Mouse (Mus musculus) heart, adult 2 months (tissue): Measurements from ENCODE around the gene Coq6. TPM values are rescaled to one million over a fixed set of nuclear protein-coding genes. Genes with fewer than 3 reads are reported as not detected.

ENCODE experiments used
- DNase-seq, 2 experiments: peaks; one replicate each; pipeline ENCODE4 v3.0.0; 2021
- H3K27ac ChIP-seq: fragments of 200-600 bp; 2 replicates; pipeline ENCODE4 v1.8.1; 2022
- H3K27me3 ChIP-seq: fragments of 200-500 bp; 2 replicates; pipeline ENCODE4 v1.6.1; 2012; ENCODE audit warnings: mild to moderate bottlenecking, low read length, inconsistent platforms, mixed read lengths; ENCODE audit not compliant: control insufficient read depth, insufficient read depth
- H3K36me3 ChIP-seq: fragments of 200-500 bp; 2 replicates; pipeline ENCODE4 v1.6.1; 2012; ENCODE audit warnings: low read length, inconsistent platforms; ENCODE audit not compliant: control insufficient read depth, insufficient read depth
- H3K4me1 ChIP-seq: fragments of 200-500 bp; 2 replicates; pipeline ENCODE4 v1.6.1; 2011; ENCODE audit warnings: low read length; ENCODE audit not compliant: control insufficient read depth, insufficient read depth
- H3K4me3 ChIP-seq: fragments of 200-600 bp; 2 replicates; pipeline ENCODE4 v1.8.1; 2022
- H3K79me2 ChIP-seq: fragments of 200-500 bp; replicated peaks from 2 replicates; pipeline ENCODE4 v1.6.1; 2012; ENCODE audit warnings: mild to moderate bottlenecking, inconsistent platforms, low read length, moderate library complexity, mixed read lengths; ENCODE audit not compliant: control insufficient read depth, insufficient read depth
- H3K9ac ChIP-seq: fragments of 200-500 bp; 2 replicates; pipeline ENCODE4 v1.6.1; 2012; ENCODE audit warnings: low read depth, mild to moderate bottlenecking, control low read depth, inconsistent platforms, low read length, mixed read lengths
- CTCF ChIP-seq: fragments of 200-600 bp; IDR thresholded peaks from 2 replicates; pipeline ENCODE4 v1.8.1; 2022; ENCODE audit warnings: antibody characterized with exemption, mild to moderate bottlenecking, moderate library complexity
- EP300 ChIP-seq: fragments of 200-500 bp; IDR thresholded peaks from 2 replicates; pipeline ENCODE4 v1.6.1; 2011; ENCODE audit warnings: low read depth, low read length, control low read depth; ENCODE audit not compliant: insufficient read depth
- POLR2A ChIP-seq: fragments of 200-500 bp; IDR thresholded peaks from 2 replicates; pipeline ENCODE4 v1.6.1; 2011; ENCODE audit warnings: mild to moderate bottlenecking, low read depth, low read length, control low read depth; ENCODE audit not compliant: insufficient read depth
- WGBS: fragments of 180-500 bp; shearing (Covaris S2); methylation state at CpG from one replicate; pipeline ENCODE4 v1.1.7; 2018; 5-methylcytosine and 5-hydroxymethylcytosine counted together
- intact Hi-C: fragments of 180-260 bp; cut with DNase I; formaldehyde crosslinking; loops from one replicate; pipeline ENCODE4 v1.15.1; 2025
- polyA plus RNA-seq: library from polyadenylated mRNA; depleted of rRNA; stranded (reverse); fragments of >200 nt; gene quantifications from 2 replicates; pipeline ENCODE4 v1.2.3, GENCODE M21; 2012
- total RNA-seq, 2 experiments: library from RNA; stranded (reverse); gene quantifications; 2 replicates each; pipeline ENCODE4 v1.2.3; 2021

Gene Coq6
- total and polyA plus RNA-seq, 3 experiments = 91.8 to 104 (median 102) TPM

DNA sequence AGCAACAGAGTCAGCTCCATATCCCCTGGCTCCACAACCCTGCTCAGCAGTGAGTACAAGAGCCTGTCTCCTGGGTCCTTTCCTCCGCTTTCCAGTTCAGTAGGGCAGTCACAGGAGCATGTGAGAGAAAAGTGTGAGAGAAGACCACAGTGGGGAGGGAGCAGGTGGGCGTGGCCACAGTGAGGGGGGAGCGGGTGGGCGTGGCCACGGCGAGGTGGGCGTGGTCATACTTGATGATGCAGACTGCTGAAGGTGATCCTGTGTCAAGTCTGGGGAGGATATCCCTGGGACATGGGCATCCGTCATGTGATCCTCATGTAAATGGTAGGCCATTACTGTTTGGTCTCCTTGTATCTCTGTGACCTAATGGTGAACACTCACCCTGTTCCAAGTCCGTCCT lies 5.5 kb downstream of the Coq6 start:
- H3K27ac ChIP-seq = no peak overlapping the region
- no peaks in the 10 kb centered on the region for H3K36me3 ChIP-seq
- H3K27me3 ChIP-seq = no peaks in the 10 kb centered on the region
- WGBS = 64% methylated on average over 9 of the region's 9 CpGs
- TF ChIP-seq CTCF (no peak), POLR2A (no peak), EP300 (no peak)
- no peak for DNase-seq
- H3K9ac ChIP-seq = no peak overlapping the region
- H3K4me3 ChIP-seq = no peak overlapping the region
- 0 out of 2 replicates have a peak, but pooled peaks cover 3% of the 10 kb centered on the region for H3K79me2 ChIP-seq
- intact Hi-C loops = no loop called here
- peaks cover 1% of the 10 kb centered on the region; the same call in 1 of the 2 replicates for H3K4me1 ChIP-seq

DNA sequence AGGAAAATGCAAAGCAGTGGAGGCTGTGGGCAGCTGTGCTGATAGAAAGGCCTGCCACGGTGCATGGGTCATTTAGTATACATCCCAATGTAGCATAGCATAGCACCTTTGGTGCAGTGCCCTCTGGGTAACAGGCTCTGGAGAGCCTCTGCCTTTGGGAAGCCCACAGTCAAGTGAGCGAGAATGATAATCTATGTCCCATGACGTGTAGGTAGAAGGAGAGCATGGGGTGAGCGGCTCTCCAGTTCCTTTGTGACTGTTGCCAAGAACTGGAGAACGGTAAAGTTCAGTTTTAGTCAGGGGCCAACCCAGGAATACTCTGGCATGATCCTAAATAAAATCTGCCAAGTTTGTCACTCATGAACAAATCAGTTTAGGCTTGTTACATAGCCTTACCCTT lies 10.2 kb downstream of the Coq6 start:
- no peak overlapping the region for H3K27ac ChIP-seq
- no peaks in the 10 kb centered on the region for H3K4me1 ChIP-seq
- no peak for TF ChIP-seq POLR2A
- TF ChIP-seq CTCF = no peak
- no peak for TF ChIP-seq EP300
- H3K4me3 ChIP-seq = no peak overlapping the region
- H3K36me3 ChIP-seq = peaks cover 12% of the 10 kb centered on the region
- no peaks in the 10 kb centered on the region for H3K27me3 ChIP-seq
- H3K79me2 ChIP-seq = no peaks in the 10 kb centered on the region
- WGBS = 57% methylated on average over 5 of the region's 5 CpGs
- intact Hi-C loops = no loop called here
- no peak overlapping the region for H3K9ac ChIP-seq
- DNase-seq = no peak

DNA sequence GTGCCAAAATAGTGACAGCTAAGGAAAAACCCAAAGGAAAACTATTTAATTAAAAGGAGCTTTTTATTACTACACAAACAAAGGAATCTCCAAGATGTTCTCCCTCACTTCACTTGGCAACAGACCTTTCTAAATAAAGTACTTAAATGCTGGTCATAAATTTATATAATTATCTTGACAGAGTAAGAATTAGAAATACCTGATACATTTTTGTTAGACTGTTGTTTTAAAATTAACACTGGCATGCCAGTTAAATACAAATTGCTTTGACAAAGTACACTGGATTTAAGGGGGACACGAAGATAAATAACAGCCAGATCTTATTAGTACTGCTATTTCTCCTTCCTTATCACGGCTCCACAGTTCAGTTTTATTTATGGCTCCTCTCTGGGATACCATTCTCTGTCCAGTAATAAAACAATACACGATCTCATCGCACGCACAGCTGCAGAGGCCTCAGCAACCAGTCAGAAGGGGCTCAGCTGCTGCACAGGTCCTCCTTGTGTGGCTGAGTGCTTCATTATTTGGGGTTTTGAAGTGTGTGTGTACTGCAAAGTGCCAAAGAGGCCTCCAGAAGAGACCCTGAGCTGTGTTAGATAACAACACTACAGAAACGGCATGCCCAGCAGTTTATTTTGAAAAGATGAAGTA lies 12.5 kb downstream of the Coq6 start:
- H3K27me3 ChIP-seq = no peaks in the 10 kb centered on the region
- TF ChIP-seq CTCF (no peak), EP300 (no peak), POLR2A (no peak)
- H3K27ac ChIP-seq = peak overlapping the region; percentile 54
- no peak for DNase-seq
- no peaks in the 10 kb centered on the region for H3K4me1 ChIP-seq
- intact Hi-C loops = no loop called here
- 54% methylated on average over 6 of the region's 6 CpGs for WGBS
- H3K36me3 ChIP-seq = peaks cover 14% of the 10 kb centered on the region
- no peak overlapping the region for H3K4me3 ChIP-seq
- H3K79me2 ChIP-seq = no peaks in the 10 kb centered on the region
- H3K9ac ChIP-seq = no peak overlapping the region

DNA sequence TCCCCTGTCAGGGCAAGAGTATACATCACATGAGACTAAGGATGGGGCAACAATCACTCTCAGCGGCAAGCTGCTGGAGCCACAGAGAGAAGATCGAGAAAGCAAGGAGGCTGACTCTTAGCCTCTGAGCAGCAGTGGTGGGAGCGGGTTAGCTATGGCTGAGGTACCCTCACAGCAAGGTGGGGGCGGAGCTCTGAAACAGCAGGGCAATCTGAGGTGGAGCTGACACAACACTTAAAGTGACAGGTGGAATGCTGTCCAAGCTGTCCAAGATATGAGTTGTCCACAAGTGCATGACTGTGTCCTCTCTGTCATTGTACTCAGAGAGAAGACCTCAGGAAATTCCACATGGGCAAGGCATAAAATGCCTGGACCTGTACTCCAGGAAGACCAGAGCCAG lies 20.9 kb downstream of the Coq6 start:
- Histone ChIP-seq H3K79me2 (no peaks in the 10 kb centered on the region), H3K27ac (peak overlapping the region; percentile 58), H3K36me3 (no peaks in the 10 kb centered on the region; the same call in none of the 2 replicates), H3K27me3 (no peaks in the 10 kb centered on the region), H3K9ac (peak overlapping the region; percentile 49), H3K4me1 (peaks cover 2% of the 10 kb centered on the region; the same call in 1 of the 2 replicates), H3K4me3 (peak overlapping the region; percentile 31)
- TF ChIP-seq CTCF (no peak), EP300 (peak; percentile 89), POLR2A (peak; percentile 78)
- 64% methylated on average over 4 of the region's 4 CpGs for WGBS
- intact Hi-C loops = no loop called here
- DNase-seq = peak in 1 of 2 experiments; percentile 33

DNA sequence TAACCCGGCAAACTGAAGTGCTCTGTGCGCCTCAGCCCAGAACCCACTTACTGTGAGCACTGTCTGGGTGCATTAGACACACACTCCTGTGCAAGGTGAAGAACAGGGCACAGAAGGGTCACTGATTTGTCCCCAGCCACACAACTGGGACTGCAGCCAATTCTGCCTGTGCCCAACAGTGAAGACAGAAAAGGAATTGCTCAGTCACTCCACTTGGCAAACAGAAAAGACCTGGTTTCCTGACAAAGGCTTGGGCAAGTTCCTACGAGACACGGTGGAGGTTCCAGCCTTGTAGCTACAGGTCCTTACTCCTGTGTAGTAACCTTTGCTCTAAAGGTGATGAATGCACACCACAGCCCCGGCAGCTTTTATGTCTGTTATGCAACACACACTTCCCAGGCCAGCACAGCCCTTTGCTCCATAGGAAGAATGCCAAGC lies 23.2 kb downstream of the Coq6 start:
- Histone ChIP-seq H3K4me1 (peaks cover 5% of the 10 kb centered on the region), H3K27ac (peak overlapping the region; percentile 76), H3K27me3 (no peaks in the 10 kb centered on the region), H3K9ac (no peak overlapping the region), H3K36me3 (no peaks in the 10 kb centered on the region; the same call in none of the 2 replicates), H3K4me3 (no peak overlapping the region), H3K79me2 (no peaks in the 10 kb centered on the region)
- 40% methylated on average over 5 of the region's 5 CpGs for WGBS
- DNase-seq = peak; percentile 51 to 78
- TF ChIP-seq EP300 = 0 out of 2 replicates have a peak, but pooled peaks have one; percentile 29
- TF ChIP-seq CTCF = no peak
- no peak for TF ChIP-seq POLR2A
- intact Hi-C loops = no loop called here

DNA sequence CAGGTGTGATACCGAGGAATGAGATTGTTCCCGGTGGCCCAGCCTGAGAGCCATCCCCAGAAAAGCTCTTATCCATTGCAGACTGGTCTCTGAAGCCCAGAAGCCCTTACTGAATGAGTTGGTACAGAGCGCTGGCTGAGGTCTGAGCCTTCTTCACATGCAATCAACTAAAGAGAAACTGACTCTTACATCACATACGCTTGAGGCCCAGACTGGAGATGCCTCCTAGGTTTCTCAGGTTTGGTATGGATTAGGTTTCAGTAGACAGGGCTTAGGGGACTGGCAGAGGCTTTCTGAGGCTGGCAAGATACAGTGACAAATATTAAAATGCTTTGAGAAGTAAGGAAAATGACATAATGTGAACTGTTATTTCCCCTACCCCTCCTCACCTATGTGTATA lies 24.0 kb downstream of the Coq6 start:
- Histone ChIP-seq H3K4me3 (no peak overlapping the region), H3K27me3 (no peaks in the 10 kb centered on the region), H3K79me2 (no peaks in the 10 kb centered on the region), H3K4me1 (peaks cover 5% of the 10 kb centered on the region), H3K36me3 (no peaks in the 10 kb centered on the region; the same call in none of the 2 replicates), H3K27ac (peak overlapping the region; percentile 76), H3K9ac (no peak overlapping the region)
- intact Hi-C loops = no loop called here
- no peak for DNase-seq
- WGBS = 80% methylated on average over 4 of the region's 4 CpGs
- no peak for TF ChIP-seq EP300
- TF ChIP-seq CTCF = no peak
- TF ChIP-seq POLR2A = no peak
